Mouse (Mus musculus) liver, adult 2 months (tissue): Measurements from ENCODE around the gene Duox1.

Experiments
- CTCF ChIP-seq: fragments of 200-500 bp; IDR thresholded peaks from 2 replicates; pipeline ENCODE4 v1.5.1; 2011; ENCODE audit warnings: low read depth, low read length, control low read depth
- POLR2A ChIP-seq: fragments of 200-500 bp; IDR thresholded peaks from 2 replicates; pipeline ENCODE4 v1.6.1; 2011; ENCODE audit warnings: low read length, control low read depth; ENCODE audit not compliant: insufficient read depth; ENCODE audit errors: extremely low read depth

GRCm38 (mm10) chr2:122311561-122311960, 3.9 kb upstream of the Duox1 start:
- TF ChIP-seq CTCF (no peak), POLR2A (no peak)
